Mouse (Mus musculus) stomach, embryonic 16.5 days (tissue): ENCODE results near the gene Lrrd1. TPM values are rescaled to one million over a fixed set of nuclear protein-coding genes. Genes with fewer than 3 reads are reported as not detected.
"Not testable (repeated sequence)": the region's sequence is repeated elsewhere in the genome, so short reads cannot be mapped to it uniquely, and the experiment has no call there.

ENCODE experiments used
- ATAC-seq: fragments of 200-750 bp; cut with Nextera tagmentation; 2 replicates; pipeline ENCODE4 v1.8.0; 2017; ENCODE audit warnings: moderate number of reproducible peaks, moderate TSS enrichment; ENCODE audit not compliant: insufficient read depth, low FRiP score
- H3K27ac ChIP-seq: fragments of 300-500 bp; sonication (generic); 2 replicates; pipeline ENCODE4 v1.5.1; 2014; ENCODE audit warnings: low read length
- H3K27me3 ChIP-seq: fragments of 300-500 bp; sonication (generic); 2 replicates; pipeline ENCODE4 v1.6.1; 2014; ENCODE audit warnings: low read length, control low read depth, mixed read lengths; ENCODE audit not compliant: control insufficient read depth, insufficient read depth
- H3K36me3 ChIP-seq: fragments of 300-500 bp; sonication (generic); 2 replicates; pipeline ENCODE4 v1.6.1; 2014; ENCODE audit warnings: low read length; ENCODE audit not compliant: control insufficient read depth, insufficient read depth
- H3K4me1 ChIP-seq: fragments of 300-500 bp; sonication (generic); 2 replicates; pipeline ENCODE4 v1.6.1; 2014; ENCODE audit warnings: low read length, control low read depth, mixed read lengths; ENCODE audit not compliant: control insufficient read depth, insufficient read depth
- H3K4me2 ChIP-seq: fragments of 300-500 bp; sonication (generic); 2 replicates; pipeline ENCODE4 v1.6.1; 2014; ENCODE audit warnings: low read depth, low read length, mixed read lengths
- H3K4me3 ChIP-seq: fragments of 300-500 bp; sonication (generic); replicated peaks from 2 replicates; pipeline ENCODE4 v1.5.1; 2014; ENCODE audit warnings: mild to moderate bottlenecking, low read length
- H3K9ac ChIP-seq: fragments of 300-500 bp; sonication (generic); 2 replicates; pipeline ENCODE4 v1.6.1; 2014; ENCODE audit warnings: low read length
- H3K9me3 ChIP-seq: fragments of 300-500 bp; sonication (generic); replicated peaks from 2 replicates; pipeline ENCODE4 v1.6.1; 2016; ENCODE audit warnings: low read length, control low read depth; ENCODE audit not compliant: control insufficient read depth
- WGBS: fragments of 180-500 bp; shearing (Covaris S2); extraction: QIAGEN DNeasy Blood & Tissue Kit; methylation state at CpG from one replicate; pipeline ENCODE4 v1.1.7; 2014; 5-methylcytosine and 5-hydroxymethylcytosine counted together
- polyA plus RNA-seq: library from polyadenylated mRNA; unstranded; fragments of >200 nt; fragmentation: Nextera tagmentation; extraction: Ambion mirVana; gene quantifications from 2 replicates; pipeline ENCODE4 v1.2.1, GENCODE M21; 2015

Lrrd1 gene
- polyA plus RNA-seq, 1 experiment from 2014 or later = not detected

- H3K4me1 ChIP-seq = peaks cover 8% of the 10 kb centered on the region
- no peak overlapping the region for H3K9ac ChIP-seq
- H3K27ac ChIP-seq = no peak overlapping the region
- WGBS = 98% methylated on average over 1 of the region's 1 CpGs
- no peak overlapping the region for H3K4me3 ChIP-seq
- no peaks in the 10 kb centered on the region for H3K27me3 ChIP-seq
- no peaks in the 10 kb centered on the region for H3K9me3 ChIP-seq
- ATAC-seq = no peak
- no peaks in the 10 kb centered on the region for H3K36me3 ChIP-seq
- no peak overlapping the region for H3K4me2 ChIP-seq
Observed at GRCm38 (mm10) chr5:3808472-3808871, 36.5 kb upstream of the Lrrd1 start.

GRCm38 (mm10) chr5:3834107-3834506, 10.9 kb upstream of the Lrrd1 start:
- no peak overlapping the region for H3K4me2 ChIP-seq
- H3K4me1 ChIP-seq = no peaks in the 10 kb centered on the region

GRCm38 (mm10) chr5:3870161-3870560, 25.2 kb downstream of the Lrrd1 start:
- H3K4me3 ChIP-seq = no peak overlapping the region
- H3K36me3 ChIP-seq = no peaks in the 10 kb centered on the region
- no peaks in the 10 kb centered on the region for H3K27me3 ChIP-seq
- no peak overlapping the region for H3K4me2 ChIP-seq
- no peak for ATAC-seq
- H3K4me1 ChIP-seq = no peaks in the 10 kb centered on the region
- H3K9me3 ChIP-seq = no peaks in the 10 kb centered on the region
- no peak overlapping the region for H3K9ac ChIP-seq
- WGBS = 53% methylated on average over 4 of the region's 4 CpGs
- no peak overlapping the region for H3K27ac ChIP-seq

More at GRCm38 (mm10) chr5:3834107-3834506, 10.9 kb upstream of the Lrrd1 start:
- H3K27me3 ChIP-seq = no peaks in the 10 kb centered on the region
- H3K9me3 ChIP-seq = peaks cover 7% of the 10 kb centered on the region; the same call in 1 of the 2 replicates
- H3K27ac ChIP-seq = no peak overlapping the region
- peaks cover 15% of the 10 kb centered on the region for H3K36me3 ChIP-seq
- H3K4me3 ChIP-seq = no peak overlapping the region
- 73% methylated on average over 1 of the region's 1 CpGs for WGBS
- no peak overlapping the region for H3K9ac ChIP-seq
- no peak for ATAC-seq

GRCm38 (mm10) chr5:3872348-3872747, 27.4 kb downstream of the Lrrd1 start:
- no peaks in the 10 kb centered on the region for H3K36me3 ChIP-seq
- no peak overlapping the region for H3K4me3 ChIP-seq
- H3K27me3 ChIP-seq = no peaks in the 10 kb centered on the region
- no peak overlapping the region for H3K27ac ChIP-seq
- WGBS = 94% methylated on average over 1 of the region's 1 CpGs
- no peaks in the 10 kb centered on the region for H3K4me1 ChIP-seq
- no peak overlapping the region for H3K4me2 ChIP-seq
- H3K9me3 ChIP-seq = no peaks in the 10 kb centered on the region
- ATAC-seq = no peak
- H3K9ac ChIP-seq = no peak overlapping the region

- ATAC-seq = no peak
- Histone ChIP-seq H3K27me3 (no peaks in the 10 kb centered on the region), H3K27ac (no peak overlapping the region), H3K36me3 (no peaks in the 10 kb centered on the region), H3K4me1 (no peaks in the 10 kb centered on the region), H3K4me3 (no peak overlapping the region), H3K9ac (no peak overlapping the region), H3K4me2 (no peak overlapping the region), H3K9me3 (no peaks in the 10 kb centered on the region)
- 77% methylated on average over 3 of the region's 3 CpGs for WGBS
Observed at GRCm38 (mm10) chr5:3873485-3873884, 28.5 kb downstream of the Lrrd1 start.

- not testable (repeated sequence) for H3K4me2 ChIP-seq, H3K4me1 ChIP-seq, H3K36me3 ChIP-seq, H3K4me3 ChIP-seq, H3K9me3 ChIP-seq, H3K27me3 ChIP-seq, H3K9ac ChIP-seq, H3K27ac ChIP-seq, ATAC-seq
- 81% methylated on average over 7 of the region's 7 CpGs for WGBS
Observed at GRCm38 (mm10) chr5:3886862-3887261, 41.9 kb downstream of the Lrrd1 start.

- no peaks in the 10 kb centered on the region for H3K27me3 ChIP-seq
- H3K4me3 ChIP-seq = no peak overlapping the region
- no peak overlapping the region for H3K9ac ChIP-seq
- no peaks in the 10 kb centered on the region for H3K9me3 ChIP-seq
- no peaks in the 10 kb centered on the region for H3K4me1 ChIP-seq
- H3K4me2 ChIP-seq = no peak overlapping the region
- no peak for ATAC-seq
- no peak overlapping the region for H3K27ac ChIP-seq
- H3K36me3 ChIP-seq = no peaks in the 10 kb centered on the region
Observed at GRCm38 (mm10) chr5:3889201-3889600, 44.2 kb downstream of the Lrrd1 start.

GRCm38 (mm10) chr5:3893459-3894293, 48.7 kb downstream of the Lrrd1 start, which contains the start of gene Mterf1a:
Gene Mterf1a (minus strand): TSS chr5:3893933.
- H3K36me3 ChIP-seq, H3K27me3 ChIP-seq, H3K9me3 ChIP-seq, H3K4me1 ChIP-seq, H3K27ac ChIP-seq: not testable (repeated sequence)
- H3K4me3 ChIP-seq = peak within 1 kb of the TSS; percentile 47
- peak within 1 kb of the TSS; percentile 66 for H3K9ac ChIP-seq
- ATAC-seq = peak; percentile 99
- WGBS = 0% methylated on average over 6 of the region's 47 CpGs
- peak within 1 kb of the TSS; percentile 66 for H3K4me2 ChIP-seq

- not testable (repeated sequence) for H3K27me3 ChIP-seq, ATAC-seq, H3K4me1 ChIP-seq, H3K36me3 ChIP-seq, H3K9me3 ChIP-seq, H3K27ac ChIP-seq, H3K4me2 ChIP-seq, H3K9ac ChIP-seq, H3K4me3 ChIP-seq
- WGBS = 94% methylated on average over 4 of the region's 4 CpGs
Observed at GRCm38 (mm10) chr5:3894294-3894619, 49.3 kb downstream of the Lrrd1 start.
